Mouse (Mus musculus) MEL (cell line): ENCODE data around the gene 4930564D02Rik. TPM values are rescaled to one million over a fixed set of nuclear protein-coding genes. Genes with fewer than 3 reads are reported as not detected.

Source experiments
- DNase-seq: peaks from one replicate; pipeline ENCODE4 v3.0.0; 2011; ENCODE audit warnings: low read depth, low spot score
- H3K27ac ChIP-seq: 2 replicates; pipeline ENCODE4 v1.5.1; 2012; ENCODE audit warnings: low read depth, mild to moderate bottlenecking, control low read depth, low read length, moderate library complexity; ENCODE audit not compliant: control insufficient read depth
- H3K27me3 ChIP-seq, 2 experiments: fragments of 150-350 bp in 1 of 2; sonication (generic) in 1 of 2; 2 replicates each; pipeline ENCODE4 v1.6.1; 2012; ENCODE audit warnings: low read length in 2 of 2, mild to moderate bottlenecking in 2 of 2, improper control_type of control experiment in 1 of 2, moderate library complexity in 1 of 2; ENCODE audit not compliant: insufficient read depth in 2 of 2, control insufficient read depth in 1 of 2
- H3K36me3 ChIP-seq, 2 experiments: 2 replicates each; pipeline ENCODE4 v1.6.1; 2012 to 2014; ENCODE audit warnings: low read length in 2 of 2, improper control_type of control experiment in 1 of 2, inconsistent platforms in 1 of 2, mild to moderate bottlenecking in 1 of 2; ENCODE audit not compliant: insufficient read depth in 2 of 2, control insufficient read depth in 1 of 2
- H3K4me1 ChIP-seq, 2 experiments: fragments of 150-350 bp in 1 of 2; sonication (generic) in 1 of 2; 2 replicates each; pipeline ENCODE4 v1.6.1; 2012; ENCODE audit warnings: low read length in 2 of 2, improper control_type of control experiment in 1 of 2, mild to moderate bottlenecking in 1 of 2; ENCODE audit not compliant: insufficient read depth in 2 of 2, control insufficient read depth in 1 of 2
- H3K4me3 ChIP-seq, 2 experiments: fragments of 150-350 bp in 1 of 2; sonication (generic) in 1 of 2; 2 replicates each; pipeline ENCODE4 v1.5.1; 2012; ENCODE audit warnings: low read depth in 2 of 2, low read length in 2 of 2, mild to moderate bottlenecking in 2 of 2, moderate library complexity in 2 of 2, control low read depth in 1 of 2, improper control_type of control experiment in 1 of 2; ENCODE audit not compliant: control insufficient read depth in 1 of 2, insufficient read depth in 1 of 2
- H3K79me2 ChIP-seq: 2 replicates; pipeline ENCODE4 v1.6.1; 2012; ENCODE audit warnings: mild to moderate bottlenecking, low read length, moderate library complexity; ENCODE audit not compliant: control insufficient read depth, poor library complexity, insufficient read depth
- H3K9ac ChIP-seq: 2 replicates; pipeline ENCODE4 v1.6.1; 2012; ENCODE audit warnings: low read depth, mild to moderate bottlenecking, control low read depth, low read length, moderate library complexity; ENCODE audit not compliant: control insufficient read depth, poor library complexity, severe bottlenecking
- H3K9me3 ChIP-seq: fragments of 150-350 bp; sonication (generic); replicated peaks from 2 replicates; pipeline ENCODE4 v1.6.1; 2012; ENCODE audit warnings: mild to moderate bottlenecking, low read length, improper control_type of control experiment, moderate library complexity; ENCODE audit not compliant: insufficient read depth
- CHD2 ChIP-seq: IDR thresholded peaks from 2 replicates; pipeline ENCODE4 v1.6.1; 2011; ENCODE audit warnings: low read length, improper control_type of control experiment
- CTCF ChIP-seq, 3 experiments: IDR thresholded peaks in 2 of 3; conservative IDR thresholded peaks in 1 of 3; 2 replicates each; pipeline ENCODE4 v1.5.1; 2011 to 2012; ENCODE audit warnings: low read length in 3 of 3, low read depth in 2 of 3, mild to moderate bottlenecking in 2 of 3, improper control_type of control experiment in 1 of 3, inconsistent platforms in 1 of 3, mixed read lengths in 1 of 3, moderate library complexity in 1 of 3; ENCODE audit not compliant: control insufficient read depth in 1 of 3, insufficient read depth in 1 of 3, poor library complexity in 1 of 3, severe bottlenecking in 1 of 3
- ETS1 ChIP-seq: IDR thresholded peaks from 2 replicates; pipeline ENCODE4 v1.6.1; 2012; ENCODE audit warnings: low read depth, mild to moderate bottlenecking, inconsistent platforms, low read length, improper control_type of control experiment, moderate library complexity
- GABPA ChIP-seq: IDR thresholded peaks from 2 replicates; pipeline ENCODE4 v1.6.1; 2012; ENCODE audit warnings: low read depth, mild to moderate bottlenecking, inconsistent platforms, low read length, improper control_type of control experiment, moderate library complexity
- MAZ ChIP-seq: IDR thresholded peaks from 2 replicates; pipeline ENCODE4 v1.6.1; 2012; ENCODE audit warnings: low read depth, mild to moderate bottlenecking, inconsistent platforms, low read length, improper control_type of control experiment
- MXI1 ChIP-seq: IDR thresholded peaks from 2 replicates; pipeline ENCODE4 v1.6.1; 2011; ENCODE audit warnings: mild to moderate bottlenecking, low read depth, low read length, improper control_type of control experiment
- MYB ChIP-seq: IDR thresholded peaks from 2 replicates; pipeline ENCODE4 v1.6.1; 2011; ENCODE audit warnings: mild to moderate bottlenecking, low read depth, low read length, improper control_type of control experiment
- MYC ChIP-seq: IDR thresholded peaks from 2 replicates; pipeline ENCODE4 v1.6.1; 2011; ENCODE audit warnings: low read depth, mild to moderate bottlenecking, low read length, improper control_type of control experiment, moderate library complexity
- NELFE ChIP-seq: IDR thresholded peaks from 2 replicates; pipeline ENCODE4 v1.6.1; 2011; ENCODE audit warnings: low read depth, low read length, improper control_type of control experiment
- NRF1 ChIP-seq: IDR thresholded peaks from 2 replicates; pipeline ENCODE4 v1.6.1; 2014; ENCODE audit warnings: low read depth, mild to moderate bottlenecking, inconsistent platforms, low read length, improper control_type of control experiment, moderate library complexity; ENCODE audit not compliant: poor library complexity, insufficient read depth, severe bottlenecking
- POLR2A ChIP-seq, 2 experiments: IDR thresholded peaks; 2 replicates each; pipeline ENCODE4 v1.6.1; 2011 to 2012; ENCODE audit warnings: low read length in 2 of 2, mild to moderate bottlenecking in 2 of 2, control low read depth in 1 of 2, improper control_type of control experiment in 1 of 2, low read depth in 1 of 2, moderate library complexity in 1 of 2; ENCODE audit not compliant: control insufficient read depth in 1 of 2, insufficient read depth in 1 of 2, poor library complexity in 1 of 2
- POLR2AphosphoS2 ChIP-seq: IDR thresholded peaks from 2 replicates; pipeline ENCODE4 v1.6.1; 2011; ENCODE audit warnings: low read length, improper control_type of control experiment
- RAD21 ChIP-seq: IDR thresholded peaks from 2 replicates; pipeline ENCODE4 v1.6.1; 2011; ENCODE audit warnings: mild to moderate bottlenecking, low read depth, low read length, improper control_type of control experiment
- RCOR1 ChIP-seq: IDR thresholded peaks from 2 replicates; pipeline ENCODE4 v1.6.1; 2012; ENCODE audit warnings: low read depth, mild to moderate bottlenecking, inconsistent platforms, low read length, improper control_type of control experiment
- TAL1 ChIP-seq: IDR thresholded peaks from 2 replicates; pipeline ENCODE4 v1.6.1; 2012; ENCODE audit warnings: mild to moderate bottlenecking, inconsistent platforms, low read length, moderate library complexity, mixed read lengths
- TBP ChIP-seq: IDR thresholded peaks from 2 replicates; pipeline ENCODE4 v1.8.0; 2011; ENCODE audit warnings: low read depth, low read length, improper control_type of control experiment
- UBTF ChIP-seq: IDR thresholded peaks from 2 replicates; pipeline ENCODE4 v1.6.1; 2012; ENCODE audit warnings: low read depth, mild to moderate bottlenecking, inconsistent platforms, low read length, improper control_type of control experiment, moderate library complexity, borderline replicate concordance; ENCODE audit not compliant: insufficient read depth
- USF2 ChIP-seq, 2 experiments: IDR thresholded peaks; 2 replicates each; pipeline ENCODE4 v1.6.1; 2011 to 2012; ENCODE audit warnings: improper control_type of control experiment in 2 of 2, low read length in 2 of 2, borderline replicate concordance in 1 of 2, inconsistent platforms in 1 of 2, low read depth in 1 of 2, mild to moderate bottlenecking in 1 of 2; ENCODE audit not compliant: insufficient read depth in 1 of 2
- ZC3H11A ChIP-seq: IDR thresholded peaks from 2 replicates; pipeline ENCODE4 v1.6.1; 2012; ENCODE audit warnings: low read depth, mild to moderate bottlenecking, inconsistent platforms, low read length, improper control_type of control experiment
- ZNF384 ChIP-seq: IDR thresholded peaks from 2 replicates; pipeline ENCODE4 v1.6.1; 2012; ENCODE audit warnings: low read depth, mild to moderate bottlenecking, inconsistent platforms, low read length, improper control_type of control experiment
- polyA plus RNA-seq, 2 experiments: library from polyadenylated mRNA; stranded (reverse) in 1 of 2; unstranded in 1 of 2; fragments of >175 nt in 1 of 2; fragments of >200 nt in 1 of 2; gene quantifications; 2 replicates each; pipeline versions ENCODE4 v1.2.1 to v1.2.4; 2012; ENCODE audit warnings: low replicate concordance in 2 of 2, low read depth in 1 of 2; ENCODE audit not compliant: insufficient read length in 2 of 2, insufficient read depth in 1 of 2, missing spikeins in 1 of 2
- total RNA-seq: library from RNA; depleted of rRNA; stranded (reverse); fragments of 300-350 nt; gene quantifications from 2 replicates; pipeline ENCODE4 v1.2.3, GENCODE M21; 2012

The 4930564D02Rik gene
- total and polyA plus RNA-seq, 3 experiments, result not detected

- no peak overlapping the region for H3K27ac ChIP-seq
Observed at GRCm38 (mm10) chr3:105046870-105047269, 19.8 kb upstream of the 4930564D02Rik start.

GRCm38 (mm10) chr3:105047616-105048015, 19.0 kb upstream of the 4930564D02Rik start:
- no peaks in the 10 kb centered on the region for H3K79me2 ChIP-seq
- no peak for DNase-seq
- no peak overlapping the region for H3K27ac ChIP-seq
- H3K4me1 ChIP-seq, result no peaks in the 10 kb centered on the region
- no peak overlapping the region for H3K9ac ChIP-seq
- H3K9me3 ChIP-seq, result no peaks in the 10 kb centered on the region
- peaks cover 0 to 5% of the 10 kb centered on the region in 2 experiments; a peak in 3 of 4 replicates for H3K27me3 ChIP-seq
- TF ChIP-seq ZNF384, result no peak
- no peak for TF ChIP-seq USF2 (IDR thresholded peaks at IDR 0.05; ENCODE audit: borderline replicate concordance in 1 of 2, insufficient read depth in 1 of 2, low read depth in 1 of 2, low read length in 2 of 2)
- no peak for TF ChIP-seq GABPA
- TF ChIP-seq POLR2A (IDR thresholded peaks at IDR 0.05; ENCODE audit: control insufficient read depth in 1 of 2, insufficient read depth in 1 of 2, low read depth in 1 of 2, low read length in 2 of 2, poor library complexity in 1 of 2), result no peak
- no peak for TF ChIP-seq ETS1
- no peak for TF ChIP-seq ZC3H11A
- no peak for TF ChIP-seq RAD21
- TF ChIP-seq POLR2AphosphoS2, result no peak
- TF ChIP-seq UBTF, result no peak
- no peak for TF ChIP-seq MAZ
- TF ChIP-seq NRF1, result no peak
- no peak for TF ChIP-seq CTCF (IDR thresholded peaks at IDR 0.05 in 2 of 3, conservative IDR thresholded peaks at IDR 0.05 in 1 of 3; ENCODE audit: control insufficient read depth in 1 of 3, insufficient read depth in 1 of 3, low read depth in 2 of 3, low read length in 3 of 3, poor library complexity in 1 of 3, severe bottlenecking in 1 of 3)
- no peak for TF ChIP-seq RCOR1
- TF ChIP-seq MYB, result no peak
- no peak for TF ChIP-seq MYC
- H3K36me3 ChIP-seq, result no peaks in the 10 kb centered on the region
- H3K4me3 ChIP-seq, result no peak overlapping the region

More at GRCm38 (mm10) chr3:105046870-105047269, 19.8 kb upstream of the 4930564D02Rik start:
- no peaks in the 10 kb centered on the region for H3K9me3 ChIP-seq
- peaks cover 0 to 5% of the 10 kb centered on the region in 2 experiments; a peak in 3 of 4 replicates for H3K27me3 ChIP-seq
- H3K4me1 ChIP-seq, result no peaks in the 10 kb centered on the region
- DNase-seq, result no peak
- H3K4me3 ChIP-seq, result no peak overlapping the region
- no peaks in the 10 kb centered on the region for H3K36me3 ChIP-seq
- H3K79me2 ChIP-seq, result no peaks in the 10 kb centered on the region
- TF ChIP-seq CHD2 (no peak), TAL1 (no peak), TBP (no peak), MXI1 (no peak), POLR2A (IDR thresholded peaks at IDR 0.05; ENCODE audit: control insufficient read depth in 1 of 2, insufficient read depth in 1 of 2, low read depth in 1 of 2, low read length in 2 of 2, poor library complexity in 1 of 2) (no peak), NELFE (no peak), USF2 (IDR thresholded peaks at IDR 0.05; ENCODE audit: borderline replicate concordance in 1 of 2, insufficient read depth in 1 of 2, low read depth in 1 of 2, low read length in 2 of 2) (no peak)
- TF ChIP-seq, all 39 proteins: peak for 0
- H3K9ac ChIP-seq, result no peak overlapping the region
